Mouse (Mus musculus) left cerebral cortex, adult 6 months (tissue): ENCODE results near the gene Grhl1. TPM values are rescaled to one million over a fixed set of nuclear protein-coding genes. Genes with fewer than 3 reads are reported as not detected.

Experiments
- long read RNA-seq, 2 experiments: library from polyadenylated mRNA; unstranded; transcript quantifications; one replicate each; pipeline ENCODE4 v2.0.0; 2019 to 2020
- polyA plus RNA-seq: library from polyadenylated mRNA; unstranded; fragments of <200 nt; fragmentation: Nextera tagmentation; gene quantifications from 2 replicates; pipeline ENCODE4 v1.2.3, GENCODE M21; 2021

The Grhl1 gene
- 4.9 and 6.6 TPM in 2 replicates for polyA plus RNA-seq
- long read RNA-seq, experiment 1, partial matches to known transcripts = 40 of 50 reads
- long read RNA-seq, experiment 1, other reads (novel, unspliced or antisense) = 9 of 50 reads
- long read RNA-seq, experiment 2, partial matches to known transcripts = 20 of 22 reads
- long read RNA-seq, experiment 2, other reads (novel, unspliced or antisense) = 2 of 22 reads

GRCm38 (mm10) chr12:24571523-24572392 is at the start of gene Grhl1:
Gene Grhl1, plus strand, starts transcription at chr12:24572283.

GRCm38 (mm10) chr12:24651063-24651557 is 79.0 kb downstream of the Grhl1 start, which contains the start of gene Klf11:
Gene Klf11, plus strand, starts transcription at chr12:24651274.

Other genes starting within 250 kb of the Grhl1 start
- 17.4 and 25.3 TPM in 2 replicates for gene Taf1b, start 73.9 kb upstream of the Grhl1 start, polyA plus RNA-seq
- gene Klf11, start 79.0 kb downstream of the Grhl1 start, polyA plus RNA-seq = 3.2 and 3.9 TPM in 2 replicates
- gene Cys1, start 109.5 kb downstream of the Grhl1 start, polyA plus RNA-seq = 1.7 and 13.5 TPM in 2 replicates
- 2.5 and 3.1 TPM in 2 replicates for gene Rrm2, start 136.0 kb downstream of the Grhl1 start, polyA plus RNA-seq